Mouse (Mus musculus) left cerebral cortex, adult 2 months (tissue): Measurements from ENCODE around the gene Ptcd1. TPM values are rescaled to one million over a fixed set of nuclear protein-coding genes. Genes with fewer than 3 reads are reported as not detected.
A peak's percentile ranks its signal among the peaks of the same experiment; 100 is the strongest.
"Not testable (repeated sequence)": the region's sequence is repeated elsewhere in the genome, so short reads cannot be mapped to it uniquely, and the experiment has no call there.

Source experiments
- DNase-seq, 2 experiments: peaks; one replicate each; pipeline ENCODE4 v3.0.0; 2021 to 2022; ENCODE audit warnings: low spot score in 2 of 2, mixed read lengths in 1 of 2; ENCODE audit errors: extremely low spot score in 1 of 2
- H3K27ac ChIP-seq: fragments of 200-600 bp; 2 replicates; pipeline ENCODE4 v1.8.1; 2022
- H3K4me3 ChIP-seq: fragments of 200-600 bp; 2 replicates; pipeline ENCODE4 v1.8.1; 2022
- CTCF ChIP-seq: fragments of 200-600 bp; IDR thresholded peaks from 2 replicates; pipeline ENCODE4 v1.8.1; 2022; ENCODE audit warnings: antibody characterized with exemption, mild to moderate bottlenecking, moderate library complexity
- intact Hi-C: fragments of 180-260 bp; cut with DNase I; formaldehyde crosslinking; loops from one replicate; pipeline ENCODE4 v1.15.1; 2025
- total RNA-seq, 2 experiments: library from RNA; stranded (reverse); gene quantifications; 2 replicates each; pipeline ENCODE4 v1.2.3; 2021

Gene Ptcd1
- total RNA-seq, 2 experiments from 2014 or later, result 19.4 to 21.9 TPM

GRCm38 (mm10) chr5:145110401-145110800, 56.5 kb downstream of the Ptcd1 start:
- no peak for DNase-seq
- no peak for TF ChIP-seq CTCF
- Histone ChIP-seq H3K27ac (no peak overlapping the region), H3K4me3 (no peak overlapping the region)
- intact Hi-C loops, result no loop called here

GRCm38 (mm10) chr5:145105694-145106275, 61.1 kb downstream of the Ptcd1 start:
- intact Hi-C loops, result no loop called here
- no peak for DNase-seq
- Histone ChIP-seq H3K4me3 (no peak overlapping the region), H3K27ac (peak overlapping the region; percentile 19; the same call in 1 of the 2 replicates)
- TF ChIP-seq CTCF, result no peak

- Histone ChIP-seq H3K4me3 (no peak overlapping the region), H3K27ac (peak overlapping the region; percentile 66; the same call in 1 of the 2 replicates)
- no peak for DNase-seq
- intact Hi-C loops, result no loop called here
- TF ChIP-seq CTCF, result no peak
Observed at GRCm38 (mm10) chr5:145104328-145104727, 62.6 kb downstream of the Ptcd1 start.

GRCm38 (mm10) chr5:145102706-145103105, 64.2 kb downstream of the Ptcd1 start:
- intact Hi-C loops, result no loop called here
- no peak for TF ChIP-seq CTCF
- Histone ChIP-seq H3K27ac (no peak overlapping the region), H3K4me3 (no peak overlapping the region)
- no peak for DNase-seq

DNA sequence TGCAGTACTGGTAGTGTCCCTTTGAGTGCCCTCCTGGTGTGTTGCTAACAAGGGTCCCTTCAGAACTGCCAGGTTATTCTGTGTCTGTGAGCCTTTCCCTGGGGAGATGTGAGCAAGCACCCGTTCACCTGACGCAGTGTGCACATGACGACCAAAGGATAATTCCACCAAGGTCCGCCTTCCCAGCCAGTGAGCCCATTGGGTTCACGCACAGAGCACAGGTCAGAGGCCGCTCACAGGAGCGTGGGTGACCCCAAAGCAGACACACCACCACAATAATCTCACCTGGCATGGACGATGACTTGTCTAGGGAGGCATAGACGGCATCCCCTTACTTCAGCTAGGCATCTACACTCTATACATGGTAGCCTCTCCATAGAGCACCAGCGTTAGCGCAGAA, 65.5 kb downstream of the Ptcd1 start:
- H3K4me3 ChIP-seq, H3K27ac ChIP-seq, intact Hi-C loops, DNase-seq: not testable (repeated sequence)

GRCm38 (mm10) chr5:145100960-145101359, 65.9 kb downstream of the Ptcd1 start:
- no peak for TF ChIP-seq CTCF
- intact Hi-C loops, result no loop called here
- Histone ChIP-seq H3K27ac (no peak overlapping the region), H3K4me3 (no peak overlapping the region)
- DNase-seq, result no peak

DNA sequence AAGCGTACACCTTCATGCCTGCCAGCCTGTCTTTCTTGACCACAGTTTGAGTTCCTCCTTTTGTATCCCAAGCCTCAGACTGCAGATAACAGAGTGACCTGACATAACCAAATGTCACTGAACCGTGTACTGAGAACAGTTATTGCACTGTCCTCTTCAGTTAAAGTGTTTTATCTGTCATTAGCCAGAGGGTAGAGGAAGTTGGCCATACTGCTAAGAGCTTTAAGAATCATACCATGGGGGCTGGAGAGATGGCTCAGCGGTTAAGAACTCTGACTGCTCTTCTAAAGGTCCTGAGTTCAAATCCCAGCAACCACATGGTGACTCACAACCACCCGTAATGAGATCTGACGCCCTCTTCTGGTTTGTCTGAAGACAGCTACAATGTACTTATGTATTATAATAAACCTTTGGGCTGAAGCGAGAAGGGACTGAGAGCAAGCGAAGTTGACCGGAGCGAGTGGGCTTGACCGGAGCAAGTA, 68.5 kb downstream of the Ptcd1 start:
- DNase-seq, result no peak
- Histone ChIP-seq H3K27ac (no peak overlapping the region), H3K4me3 (no peak overlapping the region)
- no peak; the same call in 1 of the 2 replicates for TF ChIP-seq CTCF
- intact Hi-C loops, result no loop called here

Other genes with a start within 250 kb of the Ptcd1 start
- 10 to 100 TPM; 35.2 to 40.7 TPM for gene Smurf1, start 201.3 kb downstream of the Ptcd1 start, total RNA-seq
- gene Gm4871, start 134.4 kb downstream of the Ptcd1 start, total RNA-seq, result not detected
- not detected for gene 1700018F24Rik, start 124.1 kb downstream of the Ptcd1 start, total RNA-seq
- gene Arpc1a, start 83.3 kb downstream of the Ptcd1 start, total RNA-seq, result 100 to 1,000 TPM; 192 to 199 TPM
- gene Kpna7, start 83.1 kb downstream of the Ptcd1 start, total RNA-seq, result not detected
- 10 to 100 TPM; 19.0 to 23.5 TPM for gene Arpc1b, start 52.9 kb downstream of the Ptcd1 start, total RNA-seq
- 10 to 100 TPM; 92.5 to 96.0 TPM for gene Pdap1, start 26.9 kb downstream of the Ptcd1 start, total RNA-seq
- gene Bud31, start 26.7 kb downstream of the Ptcd1 start, total RNA-seq, result 10 to 100 TPM; 69.4 to 69.6 TPM
- gene Cpsf4, start 105 bp upstream of the Ptcd1 start, total RNA-seq, result 10 to 100 TPM; 25.6 to 26.0 TPM
- gene Atp5j2, start 25.0 kb upstream of the Ptcd1 start, total RNA-seq, result 100 to 1,000 TPM; 217 to 220 TPM
- gene Zkscan14, start 34.8 kb upstream of the Ptcd1 start, total RNA-seq, result 10 to 100 TPM; 13.4 to 14.1 TPM
- gene Zkscan5, start 37.5 kb upstream of the Ptcd1 start, total RNA-seq, result 10 to 100 TPM; 10.8 to 11.0 TPM
- 10 to 100 TPM; 33.1 to 34.2 TPM for gene Zfp655, start 64.6 kb upstream of the Ptcd1 start, total RNA-seq
- gene Zscan25, start 113.4 kb upstream of the Ptcd1 start, total RNA-seq, result 10 to 100 TPM; 18.9 to 22.3 TPM
- gene Cyp3a57, start 178.2 kb upstream of the Ptcd1 start, total RNA-seq, result under 1 TPM; 0.26 to 0.45 TPM